Mouse (Mus musculus): ENCODE measurements around the gene Rassf3.

- TF ChIP-seq POLR2A (IDR thresholded peaks at IDR 0.05; ENCODE audit: extremely low read depth, insufficient read depth, low read length) (no peak), CTCF (IDR thresholded peaks at IDR 0.05; ENCODE audit: low read depth, low read length) (no peak)
These were observed 115.8 kb downstream of the Rassf3 start for GRCm38 (mm10) chr10:121360358-121360757.
